Mouse (Mus musculus) MEL (cell line): ENCODE data around the gene Barx2.

Experiments used
- CHD2 ChIP-seq: IDR thresholded peaks from 2 replicates; pipeline ENCODE4 v1.6.1; 2011; ENCODE audit warnings: low read length, improper control_type of control experiment
- CTCF ChIP-seq, 3 experiments: IDR thresholded peaks in 2 of 3; conservative IDR thresholded peaks in 1 of 3; 2 replicates each; pipeline ENCODE4 v1.5.1; 2011 to 2012; ENCODE audit warnings: low read length in 3 of 3, low read depth in 2 of 3, mild to moderate bottlenecking in 2 of 3, improper control_type of control experiment in 1 of 3, inconsistent platforms in 1 of 3, mixed read lengths in 1 of 3, moderate library complexity in 1 of 3; ENCODE audit not compliant: control insufficient read depth in 1 of 3, insufficient read depth in 1 of 3, poor library complexity in 1 of 3, severe bottlenecking in 1 of 3
- EP300 ChIP-seq, 2 experiments: IDR thresholded peaks; 2 replicates each; pipeline ENCODE4 v1.6.1; 2011; ENCODE audit warnings: improper control_type of control experiment in 2 of 2, low read length in 2 of 2, low read depth in 1 of 2, mild to moderate bottlenecking in 1 of 2
- GABPA ChIP-seq: IDR thresholded peaks from 2 replicates; pipeline ENCODE4 v1.6.1; 2012; ENCODE audit warnings: low read depth, mild to moderate bottlenecking, inconsistent platforms, low read length, improper control_type of control experiment, moderate library complexity
- HCFC1 ChIP-seq: IDR thresholded peaks from 2 replicates; pipeline ENCODE4 v1.6.1; 2012; ENCODE audit warnings: low read depth, mild to moderate bottlenecking, inconsistent platforms, low read length, improper control_type of control experiment, moderate library complexity
- POLR2A ChIP-seq, 2 experiments: IDR thresholded peaks; 2 replicates each; pipeline ENCODE4 v1.6.1; 2011 to 2012; ENCODE audit warnings: low read length in 2 of 2, mild to moderate bottlenecking in 2 of 2, control low read depth in 1 of 2, improper control_type of control experiment in 1 of 2, low read depth in 1 of 2, moderate library complexity in 1 of 2; ENCODE audit not compliant: control insufficient read depth in 1 of 2, insufficient read depth in 1 of 2, poor library complexity in 1 of 2
- POLR2AphosphoS2 ChIP-seq: IDR thresholded peaks from 2 replicates; pipeline ENCODE4 v1.6.1; 2011; ENCODE audit warnings: low read length, improper control_type of control experiment
- RAD21 ChIP-seq: IDR thresholded peaks from 2 replicates; pipeline ENCODE4 v1.6.1; 2011; ENCODE audit warnings: mild to moderate bottlenecking, low read depth, low read length, improper control_type of control experiment
- TAL1 ChIP-seq: IDR thresholded peaks from 2 replicates; pipeline ENCODE4 v1.6.1; 2012; ENCODE audit warnings: mild to moderate bottlenecking, inconsistent platforms, low read length, moderate library complexity, mixed read lengths
- USF1 ChIP-seq: IDR thresholded peaks from 2 replicates; pipeline ENCODE4 v1.6.1; 2014; ENCODE audit warnings: low read depth, mild to moderate bottlenecking, inconsistent platforms, low read length, improper control_type of control experiment, moderate library complexity

GRCm38 (mm10) chr9:31958120-31958519 is 44.9 kb upstream of the Barx2 start:
- TF ChIP-seq TAL1 (no peak), POLR2A (IDR thresholded peaks at IDR 0.05; ENCODE audit: control insufficient read depth in 1 of 2, insufficient read depth in 1 of 2, low read depth in 1 of 2, low read length in 2 of 2, poor library complexity in 1 of 2) (no peak), CTCF (IDR thresholded peaks at IDR 0.05 in 2 of 3, conservative IDR thresholded peaks at IDR 0.05 in 1 of 3; ENCODE audit: control insufficient read depth in 1 of 3, insufficient read depth in 1 of 3, low read depth in 2 of 3, low read length in 3 of 3, poor library complexity in 1 of 3, severe bottlenecking in 1 of 3) (no peak), GABPA (no peak), CHD2 (no peak), USF1 (no peak), POLR2AphosphoS2 (no peak), HCFC1 (no peak), RAD21 (no peak), EP300 (IDR thresholded peaks at IDR 0.05; ENCODE audit: low read depth in 1 of 2, low read length in 2 of 2) (no peak)
